Mouse (Mus musculus): ENCODE data around the gene Gm20854.
"Not testable (repeated sequence)": the region's sequence is repeated elsewhere in the genome, so short reads cannot be mapped to it uniquely, and the experiment has no call there.

The Gm20854 gene

DNA sequence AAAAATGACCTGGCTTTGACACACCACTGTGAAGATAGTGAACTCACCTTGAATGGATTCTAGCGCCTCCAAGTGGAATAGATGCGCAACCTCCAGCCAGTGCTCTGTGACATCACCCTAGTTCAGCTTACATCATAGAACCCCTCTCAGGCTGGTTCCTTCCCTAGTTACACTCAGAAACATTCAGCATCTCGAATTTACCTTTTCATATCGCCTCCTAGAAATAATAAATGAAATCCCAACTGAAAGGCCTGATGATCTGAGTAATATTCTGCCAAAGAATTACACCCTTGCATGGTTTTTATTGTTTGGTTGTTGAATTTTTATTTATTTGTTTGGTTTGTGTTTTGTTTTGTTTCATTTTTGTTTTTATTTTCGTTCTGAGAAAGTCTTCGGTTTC, at the start of gene Gm20854:
TSS of gene Gm20854 (minus strand) at position 101 of the 400 bp plus-strand sequence.
- DNase-seq, result not testable (repeated sequence)

Data from right cerebral cortex, adult 18-20 months (tissue).